Mouse (Mus musculus): ENCODE data around the gene Atp9a.

- TF ChIP-seq ZNF384 (IDR thresholded peaks at IDR 0.05; ENCODE audit: low read depth, low read length) (no peak), ZC3H11A (IDR thresholded peaks at IDR 0.05; ENCODE audit: borderline replicate concordance, low read depth, low read length) (no peak), CHD2 (IDR thresholded peaks at IDR 0.05; ENCODE audit: low read depth, low read length) (no peak), HCFC1 (IDR thresholded peaks at IDR 0.05; ENCODE audit: borderline replicate concordance, insufficient read depth, low read length) (no peak), MAFK (IDR thresholded peaks at IDR 0.05; ENCODE audit: insufficient read depth, low read depth, low read length) (no peak)
Observed at GRCm38 (mm10) chr2:168776238-168776637, 34.0 kb upstream of the Atp9a start.
